Comparison of ENCODE assay signal across 24 mouse cellular contexts in genomic region chr7:79782516-79782855, GRCm38 (mm10). TPM values are rescaled to one million over a fixed set of nuclear protein-coding genes. Genes with fewer than 3 reads are reported as not detected.
"Had no signal": no experiment of that assay in that cellular context is flagged by ENCODE, and none has a peak within 500 bp of the region (broad histone marks: within the 10 kb centered on the region; RNA-seq: fewer than 3 reads in every experiment).

No protein-coding gene starts in this region.

- H3K9ac ChIP-seq: limb, embryonic 12.5 days; limb, embryonic 15.5 days; liver, embryonic 14.5 days; lung, embryonic 15.5 days; midbrain, embryonic 15.5 days; neural tube, embryonic 12.5 days; neural tube, embryonic 15.5 days; stomach, embryonic 15.5 days had no signal

- H3K36me3 ChIP-seq: limb, embryonic 12.5 days; limb, embryonic 15.5 days; lung, embryonic 15.5 days; midbrain, embryonic 10.5 days; midbrain, embryonic 15.5 days; neural tube, embryonic 12.5 days; neural tube, embryonic 15.5 days; stomach, embryonic 15.5 days had no signal

- H3K4me2 ChIP-seq: limb, embryonic 12.5 days; limb, embryonic 15.5 days; lung, embryonic 15.5 days; midbrain, embryonic 15.5 days; neural tube, embryonic 12.5 days; neural tube, embryonic 15.5 days; stomach, embryonic 15.5 days had no signal

- ATAC-seq: intestine, postnatal 0 days; midbrain, embryonic 15.5 days had no signal

- H3K4me3 ChIP-seq: limb, embryonic 12.5 days; limb, embryonic 15.5 days; lung, embryonic 15.5 days; megakaryocyte, embryonic 14.5 days; midbrain, embryonic 10.5 days; midbrain, embryonic 15.5 days; neural tube, embryonic 12.5 days; neural tube, embryonic 15.5 days; stomach, embryonic 15.5 days had no signal

- H3K27me3 ChIP-seq: lung, embryonic 15.5 days; midbrain, embryonic 15.5 days; neural tube, embryonic 12.5 days had no signal

- H3K9me3 ChIP-seq: limb, embryonic 12.5 days; limb, embryonic 15.5 days; lung, embryonic 15.5 days; megakaryocyte, embryonic 14.5 days; midbrain, embryonic 10.5 days; midbrain, embryonic 15.5 days; neural tube, embryonic 12.5 days; neural tube, embryonic 15.5 days; stomach, embryonic 15.5 days had no signal

- H3K27ac ChIP-seq: kidney, postnatal 0 days; limb, embryonic 12.5 days; limb, embryonic 15.5 days; liver, embryonic 14.5 days; lung, embryonic 15.5 days; midbrain, embryonic 10.5 days; midbrain, embryonic 15.5 days; neural tube, embryonic 12.5 days; neural tube, embryonic 15.5 days; stomach, embryonic 15.5 days had no signal

- H3K4me1 ChIP-seq: neural tube, embryonic 12.5 days had no signal

- DNase-seq: left cerebral cortex, postnatal 4 days; lung, adult 18-20 months; lung, postnatal 10 days; lung, postnatal 36 days; right cerebral cortex, adult 18-20 months; right cerebral cortex, postnatal 14 days; right cerebral cortex, postnatal 4 days; thymus, postnatal 36 days had no signal

RNA-seq across cellular contexts. Expression of gene Mesp1, which starts 11.1 kb away (rescaled TPM):
- total RNA-seq: layer of hippocampus, adult 8-10 months had no signal
- polyA plus RNA-seq: kidney, embryonic 14.5 days; limb, embryonic 12.5 days; lung, embryonic 15.5 days; midbrain, embryonic 15.5 days; neural tube, embryonic 12.5 days; neural tube, embryonic 15.5 days had no signal

RNA-seq across cellular contexts. Expression of gene Wdr93, which starts 39.5 kb away (rescaled TPM):
- total RNA-seq: left cerebral cortex, postnatal 14 days had no signal
- polyA plus RNA-seq: limb, embryonic 15.5 days had no signal

RNA-seq across cellular contexts. Expression of gene Plin1, which starts 49.8 kb away (rescaled TPM):
- total RNA-seq: left cerebral cortex, postnatal 14 days; left cerebral cortex, postnatal 4 days had no signal
- polyA plus RNA-seq: intestine, embryonic 14.5 days; intestine, postnatal 0 days; limb, embryonic 12.5 days; limb, embryonic 15.5 days; liver, embryonic 14.5 days; lung, embryonic 15.5 days; neural tube, embryonic 12.5 days; stomach, embryonic 15.5 days had no signal
